Mouse (Mus musculus): ENCODE results near the gene B4galnt1. TPM values are rescaled to one million over a fixed set of nuclear protein-coding genes. Genes with fewer than 3 reads are reported as not detected.
A peak's percentile ranks its signal among the peaks of the same experiment; 100 is the strongest.

Gene B4galnt1
- total and polyA plus RNA-seq, 3 experiments = 24.6 to 66.0 (median 65.8) TPM

DNA sequence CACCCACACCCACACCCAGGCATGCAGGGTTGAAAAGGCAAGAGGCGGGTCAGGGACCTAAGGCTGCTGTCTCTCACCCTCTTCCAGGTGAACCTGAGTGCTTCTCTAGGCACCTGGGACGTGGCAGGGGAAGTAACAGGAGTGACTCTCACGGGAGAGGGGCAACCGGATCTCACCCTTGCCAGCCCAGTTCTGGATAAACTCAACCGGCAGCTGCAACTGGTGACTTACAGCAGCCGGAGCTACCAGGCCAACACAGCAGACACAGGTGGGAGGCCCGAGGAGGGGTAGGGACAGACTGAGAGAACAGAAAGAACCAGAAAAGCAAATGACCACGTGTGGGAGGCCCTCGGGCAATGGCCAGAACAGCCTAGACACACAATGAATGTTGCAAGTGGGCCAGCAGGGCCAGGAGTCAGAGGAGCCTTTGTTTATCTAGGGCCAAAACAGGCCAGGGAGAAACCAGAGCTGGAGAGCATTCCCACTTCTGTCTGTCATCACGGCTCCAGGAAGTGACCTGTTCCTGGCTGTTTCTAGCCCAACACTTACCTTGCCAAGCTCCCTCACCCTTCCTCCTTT, 2.7 kb downstream of the B4galnt1 start:
- Histone ChIP-seq H3K79me2 (ENCODE audit: control insufficient read depth, insufficient read depth, low read length, poor library complexity) (peaks cover 26% of the 10 kb centered on the region), H3K36me3 (ENCODE audit: control insufficient read depth in 1 of 2, insufficient read depth in 2 of 2, low read length in 2 of 2) (peaks cover 3 to 11% of the 10 kb centered on the region in 2 experiments; a peak in 3 of 4 replicates), H3K4me1 (ENCODE audit: control insufficient read depth in 1 of 2, insufficient read depth in 2 of 2, low read length in 2 of 2) (peaks cover 0 to 13% of the 10 kb centered on the region in 2 experiments; a peak in 3 of 4 replicates), H3K4me3 (ENCODE audit: control insufficient read depth in 1 of 2, insufficient read depth in 1 of 2, low read depth in 2 of 2, low read length in 2 of 2) (no peak overlapping the region), H3K27ac (ENCODE audit: control insufficient read depth, low read depth, low read length) (no peak overlapping the region), H3K9me3 (replicated peaks; ENCODE audit: insufficient read depth, low read length) (no peaks in the 10 kb centered on the region), H3K27me3 (ENCODE audit: control insufficient read depth in 1 of 2, insufficient read depth in 2 of 2, low read length in 2 of 2) (no peaks in the 10 kb centered on the region), H3K9ac (ENCODE audit: control insufficient read depth, low read depth, low read length, poor library complexity, severe bottlenecking) (no peak overlapping the region)
- no peak for TF ChIP-seq MAFK (IDR thresholded peaks at IDR 0.05; ENCODE audit: borderline replicate concordance, low read depth, low read length)
- TF ChIP-seq ZC3H11A (IDR thresholded peaks at IDR 0.05; ENCODE audit: low read depth, low read length) = no peak
- TF ChIP-seq RAD21 (IDR thresholded peaks at IDR 0.05; ENCODE audit: low read depth, low read length) = no peak
- TF ChIP-seq SMC3 (IDR thresholded peaks at IDR 0.05; ENCODE audit: low read depth, low read length) = no peak
- TF ChIP-seq MEF2A (IDR thresholded peaks at IDR 0.05; ENCODE audit: extremely low read depth, insufficient replicate concordance, low read depth, low read length, poor library complexity, severe bottlenecking) = no peak
- TF ChIP-seq TAL1 (IDR thresholded peaks at IDR 0.05; ENCODE audit: low read length) = no peak
- TF ChIP-seq HCFC1 (IDR thresholded peaks at IDR 0.05; ENCODE audit: low read depth, low read length) = no peak
- TF ChIP-seq POLR2A (IDR thresholded peaks at IDR 0.05; ENCODE audit: control insufficient read depth in 1 of 2, insufficient read depth in 1 of 2, low read depth in 1 of 2, low read length in 2 of 2, poor library complexity in 1 of 2) = no peak
- TF ChIP-seq KAT2A (conservative IDR thresholded peaks at IDR 0.05; ENCODE audit: low read depth, low read length) = no peak
- no peak for TF ChIP-seq SIN3A (IDR thresholded peaks at IDR 0.05; ENCODE audit: low read length)
- TF ChIP-seq MYC (IDR thresholded peaks at IDR 0.05; ENCODE audit: low read depth, low read length) = no peak
- TF ChIP-seq ELF1 (IDR thresholded peaks at IDR 0.05; ENCODE audit: low read depth, low read length) = no peak
- no peak for TF ChIP-seq NRF1 (IDR thresholded peaks at IDR 0.05; ENCODE audit: insufficient read depth, low read depth, low read length, poor library complexity, severe bottlenecking)
- no peak for TF ChIP-seq RCOR1 (IDR thresholded peaks at IDR 0.05; ENCODE audit: low read depth, low read length)
- TF ChIP-seq TCF12 (IDR thresholded peaks at IDR 0.05; ENCODE audit: low read depth, low read length) = no peak
- no peak for TF ChIP-seq ZNF384 (IDR thresholded peaks at IDR 0.05; ENCODE audit: low read depth, low read length)
- no peak for TF ChIP-seq CHD1 (IDR thresholded peaks at IDR 0.05; ENCODE audit: low read depth, low read length)
- DNase-seq (ENCODE audit: low read depth, low spot score) = no peak

DNA sequence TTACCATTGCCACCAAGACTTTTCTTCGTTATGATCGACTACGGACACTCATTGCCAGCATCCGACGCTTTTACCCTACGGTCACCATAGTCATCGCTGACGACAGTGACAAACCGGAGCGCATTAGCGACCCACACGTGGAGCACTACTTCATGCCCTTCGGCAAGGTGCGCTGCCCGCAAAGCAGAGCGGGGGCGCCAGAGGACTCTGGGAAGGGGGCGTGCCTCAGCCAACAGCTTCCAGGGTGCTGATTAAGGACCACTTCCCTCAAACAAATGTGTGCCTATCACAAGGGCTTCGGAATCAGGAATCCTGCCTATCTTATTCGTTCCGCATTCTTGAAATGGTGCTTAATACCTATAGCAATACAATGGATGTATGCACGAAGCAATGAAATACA, 5.0 kb downstream of the B4galnt1 start:
- no peak for DNase-seq (ENCODE audit: low read depth, low spot score)
- TF ChIP-seq CTCF (IDR thresholded peaks at IDR 0.05 in 2 of 3, conservative IDR thresholded peaks at IDR 0.05 in 1 of 3; ENCODE audit: control insufficient read depth in 1 of 3, insufficient read depth in 1 of 3, low read depth in 2 of 3, low read length in 3 of 3, poor library complexity in 1 of 3, severe bottlenecking in 1 of 3) (peak in 2 of 3 experiments; percentile 16 to 25; a peak in 2 of 6 replicates), NELFE (IDR thresholded peaks at IDR 0.05; ENCODE audit: low read depth, low read length) (no peak)
- no peak overlapping the region for H3K4me3 ChIP-seq (ENCODE audit: control insufficient read depth in 1 of 2, insufficient read depth in 1 of 2, low read depth in 2 of 2, low read length in 2 of 2)
- H3K36me3 ChIP-seq (ENCODE audit: control insufficient read depth in 1 of 2, insufficient read depth in 2 of 2, low read length in 2 of 2) = peaks cover 0 to 3% of the 10 kb centered on the region in 2 experiments; a peak in 2 of 4 replicates
- H3K9me3 ChIP-seq (replicated peaks; ENCODE audit: insufficient read depth, low read length) = no peaks in the 10 kb centered on the region
- peaks cover 22% of the 10 kb centered on the region for H3K79me2 ChIP-seq (ENCODE audit: control insufficient read depth, insufficient read depth, low read length, poor library complexity)
- no peaks in the 10 kb centered on the region for H3K27me3 ChIP-seq (ENCODE audit: control insufficient read depth in 1 of 2, insufficient read depth in 2 of 2, low read length in 2 of 2)
- H3K27ac ChIP-seq (ENCODE audit: control insufficient read depth, low read depth, low read length) = no peak overlapping the region
- H3K9ac ChIP-seq (ENCODE audit: control insufficient read depth, low read depth, low read length, poor library complexity, severe bottlenecking) = no peak overlapping the region
- peaks cover 0 to 3% of the 10 kb centered on the region in 2 experiments; a peak in 1 of 4 replicates for H3K4me1 ChIP-seq (ENCODE audit: control insufficient read depth in 1 of 2, insufficient read depth in 2 of 2, low read length in 2 of 2)

All from MEL (cell line).